Mouse (Mus musculus) liver, adult 2 months (tissue): ENCODE results near the gene 1700003E16Rik.

Experiments
- CTCF ChIP-seq: fragments of 200-500 bp; IDR thresholded peaks from 2 replicates; pipeline ENCODE4 v1.5.1; 2011; ENCODE audit warnings: low read depth, low read length, control low read depth
- POLR2A ChIP-seq: fragments of 200-500 bp; IDR thresholded peaks from 2 replicates; pipeline ENCODE4 v1.6.1; 2011; ENCODE audit warnings: low read length, control low read depth; ENCODE audit not compliant: insufficient read depth; ENCODE audit errors: extremely low read depth

- TF ChIP-seq POLR2A (no peak), CTCF (no peak)
Observed at GRCm38 (mm10) chr6:83206321-83206720, 50.1 kb downstream of the 1700003E16Rik start.
